Mouse (Mus musculus): Measurements from ENCODE around the gene Grik4.

GRCm38 (mm10) chr9:42736697-42737335 is 207.5 kb downstream of the Grik4 start:
- TF ChIP-seq GATA1 (IDR thresholded peaks at IDR 0.05; ENCODE audit: borderline replicate concordance, low read length) (no peak), FLI1 (IDR thresholded peaks at IDR 0.05; ENCODE audit: low read length) (no peak)
